Mouse (Mus musculus) myocyte (in vitro differentiated cells): ENCODE data around the gene Iffo1.
A peak's percentile ranks its signal among the peaks of the same experiment; 100 is the strongest.

Experiments
- E2F4 ChIP-seq: IDR thresholded peaks from one replicate; pipeline ENCODE4 v1.6.1; 2011; ENCODE audit warnings: mild to moderate bottlenecking, control low read depth, moderate library complexity; ENCODE audit not compliant: insufficient read depth
- POLR2A ChIP-seq: IDR thresholded peaks from one replicate; pipeline ENCODE4 v1.6.1; 2011; ENCODE audit warnings: low read depth, mild to moderate bottlenecking, control low read depth, moderate library complexity; ENCODE audit not compliant: insufficient read length
- TCF12 ChIP-seq: IDR thresholded peaks from one replicate; pipeline ENCODE4 v1.6.1; 2011; ENCODE audit warnings: mild to moderate bottlenecking, control low read depth; ENCODE audit not compliant: poor library complexity, insufficient read depth, severe bottlenecking
- USF1 ChIP-seq: IDR thresholded peaks from one replicate; pipeline ENCODE4 v1.6.1; 2011; ENCODE audit warnings: low read depth, mild to moderate bottlenecking, control low read depth, moderate library complexity

- TF ChIP-seq POLR2A (no peak), E2F4 (peak; percentile 12), TCF12 (no peak), USF1 (no peak)
These were observed 47.1 kb downstream of the Iffo1 start for GRCm38 (mm10) chr6:125192016-125192714.
